Mouse (Mus musculus) lung, adult 18-20 months (tissue): Measurements from ENCODE around the gene Slc25a35.
"Not testable (repeated sequence)": the region's sequence is repeated elsewhere in the genome, so short reads cannot be mapped to it uniquely, and the experiment has no call there.

Experiments used
- DNase-seq, 2 experiments: peaks; one replicate each; pipeline ENCODE4 v3.0.0; 2022; ENCODE audit warnings: mixed read lengths in 2 of 2

The Slc25a35 gene

GRCm38 (mm10) chr11:68962159-68962558 lies 5.8 kb upstream of the Slc25a35 start:
- DNase-seq = not testable (repeated sequence)

GRCm38 (mm10) chr11:68963405-68963804 lies 4.5 kb upstream of the Slc25a35 start:
- no peak for DNase-seq

GRCm38 (mm10) chr11:68965050-68965449 lies 2.9 kb upstream of the Slc25a35 start:
- DNase-seq = no peak

GRCm38 (mm10) chr11:68965845-68966244 lies 2.1 kb upstream of the Slc25a35 start:
- peak; percentile 43 to 72 for DNase-seq

- no peak for DNase-seq
These were observed 1.4 kb upstream of the Slc25a35 start for GRCm38 (mm10) chr11:68966554-68966953.

- DNase-seq = no peak
These were observed 821 bp downstream of the Slc25a35 start for GRCm38 (mm10) chr11:68968752-68969151.

GRCm38 (mm10) chr11:68970232-68970631 lies 2.3 kb downstream of the Slc25a35 start:
- peak; percentile 54 to 69 for DNase-seq

GRCm38 (mm10) chr11:68973250-68974058 lies 5.5 kb downstream of the Slc25a35 start:
- peak; percentile 87 to 91 for DNase-seq

- DNase-seq = no peak
These were observed 6.1 kb downstream of the Slc25a35 start for GRCm38 (mm10) chr11:68974059-68974450.

- no peak for DNase-seq
These were observed 7.2 kb downstream of the Slc25a35 start, which contains the start of gene Rangrf for GRCm38 (mm10) chr11:68975085-68975484. Rangrf (minus strand) TSS chr11:68975185.

- no peak for DNase-seq
These were observed 7.7 kb downstream of the Slc25a35 start for GRCm38 (mm10) chr11:68975601-68976000.

GRCm38 (mm10) chr11:68979320-68979733 lies 11.4 kb downstream of the Slc25a35 start:
- DNase-seq = no peak

GRCm38 (mm10) chr11:68980919-68981318 lies 13.0 kb downstream of the Slc25a35 start:
- DNase-seq = peak in 1 of 2 experiments; percentile 33

GRCm38 (mm10) chr11:68982639-68983369 lies 14.9 kb downstream of the Slc25a35 start:
- peak; percentile 77 to 84 for DNase-seq

- no peak for DNase-seq
These were observed 19.5 kb downstream of the Slc25a35 start for GRCm38 (mm10) chr11:68987365-68987882.

GRCm38 (mm10) chr11:68988341-68988740 lies 20.4 kb downstream of the Slc25a35 start:
- DNase-seq = no peak

- no peak for DNase-seq
These were observed 25.2 kb downstream of the Slc25a35 start for GRCm38 (mm10) chr11:68993122-68993521.

- DNase-seq = no peak
These were observed 26.4 kb downstream of the Slc25a35 start for GRCm38 (mm10) chr11:68994377-68994776.

- no peak for DNase-seq
These were observed 29.1 kb downstream of the Slc25a35 start for GRCm38 (mm10) chr11:68997080-68997479.

- DNase-seq = not testable (repeated sequence)
These were observed 34.9 kb downstream of the Slc25a35 start for GRCm38 (mm10) chr11:69002782-69003181.

GRCm38 (mm10) chr11:69003592-69003991 lies 35.7 kb downstream of the Slc25a35 start:
- no peak for DNase-seq

- DNase-seq = no peak
These were observed 37.3 kb downstream of the Slc25a35 start for GRCm38 (mm10) chr11:69005193-69005592.

- DNase-seq = not testable (repeated sequence)
These were observed 38.6 kb downstream of the Slc25a35 start for GRCm38 (mm10) chr11:69006575-69006974.
